In genomic region chr6:52990816-52991215, GRCm38 (mm10) we compare ENCODE assay signal across 27 mouse cellular contexts.
A peak's percentile ranks its signal among the peaks of the same experiment; 100 is the strongest.
DNase-seq lines count a peak whose midpoint lies in the region; ATAC-seq and TF ChIP-seq lines count a peak whose summit lies in the region.
"Had no signal": no experiment of that assay in that cellular context is flagged by ENCODE, and none has a peak within 500 bp of the region (broad histone marks: within the 10 kb centered on the region; RNA-seq: fewer than 3 reads in every experiment).

No protein-coding gene starts in this region.

- 86% methylated on average over 8 of the region's 8 CpGs for WGBS in limb, embryonic 11.5 days
- 89% methylated on average over 8 of the region's 8 CpGs for WGBS in limb, embryonic 10.5 days
- WGBS in lung, adult 2 months: 71% methylated on average over 8 of the region's 8 CpGs

- H3K9ac ChIP-seq in limb, embryonic 11.5 days (ENCODE audit: low read length): no peak overlapping the region
- H3K9ac ChIP-seq: embryonic facial prominence, embryonic 12.5 days; embryonic facial prominence, embryonic 15.5 days; forebrain, postnatal 0 days; hindbrain, embryonic 12.5 days; hindbrain, embryonic 15.5 days had no signal

- H3K4me2 ChIP-seq in limb, embryonic 11.5 days (ENCODE audit: low read depth, severe bottlenecking): no peak overlapping the region
- H3K4me2 ChIP-seq: embryonic facial prominence, embryonic 12.5 days; embryonic facial prominence, embryonic 15.5 days; heart, embryonic 11.5 days; hindbrain, embryonic 12.5 days; hindbrain, embryonic 15.5 days had no signal

- TF ChIP-seq CTCF in lung, adult 2 months (IDR thresholded peaks at IDR 0.05; ENCODE audit: insufficient read depth, low read length): no peak

- intact Hi-C loops in gastrocnemius, postnatal 36 days (cut with DNase I): no loop called here

- peak; percentile 15 for DNase-seq in limb, embryonic 11.5 days (ENCODE audit: low spot score)
- no peak for DNase-seq in limb, embryonic 10.5 days (ENCODE audit: low spot score)
- peak; percentile 18 for DNase-seq in lung, adult 2 months
- DNase-seq in lung, postnatal 10 days: peak; percentile 10
- peak; percentile 64 for DNase-seq in lung, postnatal 36 days
- no peak for DNase-seq in gastrocnemius, postnatal 36 days
- DNase-seq in thymus, postnatal 0 days (ENCODE audit: low spot score): no peak
- DNase-seq in left cerebral cortex, adult 11 months (ENCODE audit: low spot score): no peak
- DNase-seq: adrenal gland, postnatal 10 days; adrenal gland, postnatal 36 days; B cell, adult 2 months; cerebellum, adult 11 months; cerebellum, adult 2 months; cerebellum, adult 9-11 months; cerebellum, postnatal 25 days; forebrain, postnatal 0 days; gastrocnemius, adult 2 months; gastrocnemius, postnatal 14 days had no signal

- no peaks in the 10 kb centered on the region for H3K27me3 ChIP-seq in limb, embryonic 11.5 days (ENCODE audit: control insufficient read depth, insufficient read depth, low read length)
- H3K27me3 ChIP-seq in limb, embryonic 10.5 days (ENCODE audit: low read depth, poor library complexity, severe bottlenecking): peaks cover 45% of the 10 kb centered on the region
- H3K27me3 ChIP-seq: CH12.LX; embryonic facial prominence, embryonic 12.5 days; hindbrain, embryonic 12.5 days; hindbrain, embryonic 15.5 days; Patski had no signal

- no peak overlapping the region for H3K4me3 ChIP-seq in limb, embryonic 11.5 days (ENCODE audit: low read depth, low read length)
- H3K4me3 ChIP-seq in limb, embryonic 10.5 days: no peak overlapping the region
- H3K4me3 ChIP-seq in lung, adult 2 months (replicated peaks; ENCODE audit: extremely low read depth, low read depth, low read length): no peak overlapping the region
- H3K4me3 ChIP-seq: embryonic facial prominence, embryonic 12.5 days; embryonic facial prominence, embryonic 15.5 days; gastrocnemius, adult 2 months; hindbrain, embryonic 12.5 days; hindbrain, embryonic 15.5 days had no signal

- no peak for TF ChIP-seq POLR2A in lung, adult 2 months (IDR thresholded peaks at IDR 0.05; ENCODE audit: borderline replicate concordance, extremely low read depth, low read depth, low read length)

- no peaks in the 10 kb centered on the region for H3K9me3 ChIP-seq in limb, embryonic 11.5 days (ENCODE audit: control insufficient read depth, low read length)
- no peaks in the 10 kb centered on the region for H3K9me3 ChIP-seq in limb, embryonic 10.5 days (replicated peaks)
- H3K9me3 ChIP-seq: embryonic facial prominence, embryonic 12.5 days; embryonic facial prominence, embryonic 15.5 days; G1E; hindbrain, embryonic 12.5 days; hindbrain, embryonic 15.5 days had no signal

- no peaks in the 10 kb centered on the region for H3K36me3 ChIP-seq in limb, embryonic 11.5 days (ENCODE audit: control insufficient read depth, insufficient read depth, low read length)
- no peaks in the 10 kb centered on the region for H3K36me3 ChIP-seq in limb, embryonic 10.5 days
- H3K36me3 ChIP-seq: embryonic facial prominence, embryonic 12.5 days; embryonic facial prominence, embryonic 15.5 days; G1E; hindbrain, embryonic 12.5 days; hindbrain, embryonic 15.5 days had no signal

- ATAC-seq in limb, embryonic 11.5 days (ENCODE audit: insufficient number of reproducible peaks, low FRiP score, low TSS enrichment, low read depth): no peak
- ATAC-seq: forebrain, embryonic 14.5 days; forebrain, postnatal 0 days; Patski had no signal

- no peak overlapping the region for H3K27ac ChIP-seq in limb, embryonic 11.5 days (replicated peaks; ENCODE audit: low read depth, low read length)
- no peak overlapping the region for H3K27ac ChIP-seq in limb, embryonic 10.5 days
- H3K27ac ChIP-seq: embryonic facial prominence, embryonic 12.5 days; embryonic facial prominence, embryonic 15.5 days; gastrocnemius, adult 2 months; hindbrain, embryonic 12.5 days; hindbrain, embryonic 15.5 days had no signal

- peaks cover 3% of the 10 kb centered on the region; the same call in 1 of the 2 replicates for H3K4me1 ChIP-seq in limb, embryonic 11.5 days (ENCODE audit: control insufficient read depth, insufficient read depth, low read length)
- peaks cover 9% of the 10 kb centered on the region for H3K4me1 ChIP-seq in limb, embryonic 10.5 days
- no peaks in the 10 kb centered on the region for H3K4me1 ChIP-seq in lung, adult 2 months (ENCODE audit: control insufficient read depth, insufficient read depth, low read length)
- H3K4me1 ChIP-seq: embryonic facial prominence, embryonic 15.5 days; hindbrain, embryonic 12.5 days; hindbrain, embryonic 15.5 days had no signal

Comparison
In these comparisons a context has a peak if more than half of its experiments do, and no peak if none do; other contexts are left out.
1. DNase-seq: peak in limb, embryonic 11.5 days (single experiment), lung, adult 2 months (single experiment), lung, postnatal 10 days (single experiment) and lung, postnatal 36 days (single experiment); none in limb, embryonic 10.5 days (single experiment), gastrocnemius, postnatal 36 days (0 of 2), thymus, postnatal 0 days (single experiment) and left cerebral cortex, adult 11 months (single experiment).